Mouse (Mus musculus): ENCODE results near the gene Gm45717.
"Not testable (repeated sequence)": the region's sequence is repeated elsewhere in the genome, so short reads cannot be mapped to it uniquely, and the experiment has no call there.

Gene Gm45717

DNA sequence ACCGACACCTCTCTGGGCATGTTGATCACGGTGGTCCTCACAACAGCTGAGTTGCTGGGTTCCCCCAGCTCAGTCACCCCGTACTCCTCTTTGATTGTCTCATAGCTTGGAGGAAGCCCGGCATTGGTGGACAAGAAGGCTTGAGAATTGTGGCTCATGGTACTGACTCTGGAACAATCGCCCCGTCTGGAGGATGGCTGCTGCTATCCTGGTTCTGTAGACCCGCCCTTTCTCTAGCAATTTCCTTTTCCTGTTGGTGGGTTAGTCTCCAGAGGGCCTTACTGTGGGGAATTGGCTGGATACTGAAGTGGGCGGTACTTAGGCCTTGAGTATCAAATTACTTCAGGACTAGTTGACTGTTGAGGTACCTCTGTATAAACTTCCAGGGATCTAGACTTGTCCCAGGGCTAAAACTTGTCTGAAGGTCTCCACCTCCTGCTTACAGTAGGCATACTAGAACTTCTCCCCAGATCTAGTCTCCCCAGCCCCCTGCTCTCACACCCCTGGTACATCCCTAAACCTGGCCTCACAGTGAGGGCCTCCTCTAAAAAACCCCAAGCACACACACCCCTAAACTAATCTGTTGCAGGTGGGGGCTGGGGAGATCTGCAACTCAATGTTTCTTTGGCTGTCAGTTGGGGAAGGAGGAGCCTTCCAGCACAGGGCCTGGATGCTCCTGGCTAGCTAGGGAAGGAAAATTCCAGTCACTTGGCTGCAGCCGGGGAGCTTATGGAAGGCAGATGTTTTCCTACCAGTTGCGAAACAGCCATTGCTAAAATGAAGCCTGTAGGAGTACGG lies at the start of gene Gm45717, which contains the start of gene Ifitm2:
Gm45717 (minus strand) TSS at position 180 of the 798 bp plus-strand sequence.
Ifitm2 (minus strand) TSS at position 230 of the 798 bp plus-strand sequence.
- DNase-seq (ENCODE audit: low read depth, low spot score), result peak; percentile 72

DNA sequence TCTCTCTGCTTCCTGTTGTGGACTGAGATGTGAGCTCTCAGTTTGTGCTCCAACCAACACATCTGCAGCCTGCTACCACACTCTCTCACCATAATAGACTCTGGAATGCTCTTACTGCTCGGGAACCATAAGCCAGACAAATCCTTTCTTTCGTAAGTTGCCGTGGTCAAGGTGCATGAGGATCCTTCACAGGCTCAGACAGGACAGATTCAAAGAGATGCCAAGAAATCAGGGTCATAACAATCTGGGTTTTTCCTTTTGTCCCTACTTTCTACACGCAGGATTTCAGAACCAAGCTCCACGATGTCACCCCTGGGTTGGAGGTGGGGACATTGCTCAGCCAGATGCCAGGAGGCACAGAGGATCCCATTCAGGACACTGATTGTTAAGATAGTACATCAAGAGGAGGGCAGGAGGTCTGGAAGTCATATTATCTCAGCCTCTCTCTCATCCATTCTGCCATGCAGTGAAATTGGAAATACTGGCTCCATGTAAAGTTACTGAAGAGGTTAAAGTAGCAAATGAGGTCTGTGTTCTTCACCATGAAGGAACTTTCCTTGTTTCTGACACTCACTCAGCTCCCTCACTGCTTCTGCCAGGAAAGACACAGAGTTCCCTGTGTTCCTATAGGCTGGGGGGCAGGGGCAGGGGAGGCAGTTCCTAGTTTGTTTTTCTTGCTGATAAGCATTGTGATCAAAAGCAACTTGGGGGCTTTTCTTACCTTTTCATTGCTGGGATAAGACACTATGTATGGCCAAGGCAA lies 47.7 kb upstream of the Gm45717 start:
- DNase-seq (ENCODE audit: low read depth, low spot score), result no peak

DNA sequence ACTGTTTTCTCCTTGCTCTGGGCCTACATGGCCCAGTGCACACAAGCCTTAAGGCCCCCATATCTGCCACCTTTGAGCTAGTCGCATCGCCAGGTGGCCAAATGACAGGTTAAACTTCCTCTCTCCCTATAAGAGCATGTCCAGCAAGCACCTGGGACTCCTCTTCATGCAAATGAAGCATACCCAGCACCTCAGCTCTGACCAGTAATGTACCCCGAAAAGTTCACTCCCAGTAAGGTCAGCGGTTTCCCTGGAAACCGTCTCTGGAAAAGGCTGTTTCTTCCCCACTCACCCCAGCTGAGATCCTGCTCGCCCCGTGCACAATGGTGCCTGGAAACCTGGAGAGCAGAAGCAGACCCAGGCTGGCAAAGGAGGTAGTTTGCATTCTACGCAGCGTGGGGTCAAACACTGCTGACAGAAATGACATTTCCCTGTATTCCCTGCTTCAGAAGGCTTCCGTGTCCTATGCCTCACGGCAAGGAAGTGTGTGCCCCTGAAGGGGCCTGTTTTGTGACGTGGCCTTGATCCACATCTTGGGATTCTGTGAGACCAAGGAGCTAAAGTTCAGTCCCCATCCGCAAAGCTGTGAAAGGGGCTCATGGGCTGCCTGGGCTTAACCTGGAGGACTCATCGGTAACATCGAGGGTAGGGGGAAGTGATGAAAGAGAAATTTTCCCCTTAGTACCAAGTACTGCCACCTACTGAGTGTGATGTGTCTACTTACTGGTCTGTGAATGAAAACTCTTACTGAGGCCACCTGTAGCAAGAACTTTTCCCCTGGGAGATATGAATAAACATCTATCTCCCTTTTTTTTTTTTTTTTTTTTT lies 45.4 kb upstream of the Gm45717 start:
- DNase-seq (ENCODE audit: low read depth, low spot score), result no peak

DNA sequence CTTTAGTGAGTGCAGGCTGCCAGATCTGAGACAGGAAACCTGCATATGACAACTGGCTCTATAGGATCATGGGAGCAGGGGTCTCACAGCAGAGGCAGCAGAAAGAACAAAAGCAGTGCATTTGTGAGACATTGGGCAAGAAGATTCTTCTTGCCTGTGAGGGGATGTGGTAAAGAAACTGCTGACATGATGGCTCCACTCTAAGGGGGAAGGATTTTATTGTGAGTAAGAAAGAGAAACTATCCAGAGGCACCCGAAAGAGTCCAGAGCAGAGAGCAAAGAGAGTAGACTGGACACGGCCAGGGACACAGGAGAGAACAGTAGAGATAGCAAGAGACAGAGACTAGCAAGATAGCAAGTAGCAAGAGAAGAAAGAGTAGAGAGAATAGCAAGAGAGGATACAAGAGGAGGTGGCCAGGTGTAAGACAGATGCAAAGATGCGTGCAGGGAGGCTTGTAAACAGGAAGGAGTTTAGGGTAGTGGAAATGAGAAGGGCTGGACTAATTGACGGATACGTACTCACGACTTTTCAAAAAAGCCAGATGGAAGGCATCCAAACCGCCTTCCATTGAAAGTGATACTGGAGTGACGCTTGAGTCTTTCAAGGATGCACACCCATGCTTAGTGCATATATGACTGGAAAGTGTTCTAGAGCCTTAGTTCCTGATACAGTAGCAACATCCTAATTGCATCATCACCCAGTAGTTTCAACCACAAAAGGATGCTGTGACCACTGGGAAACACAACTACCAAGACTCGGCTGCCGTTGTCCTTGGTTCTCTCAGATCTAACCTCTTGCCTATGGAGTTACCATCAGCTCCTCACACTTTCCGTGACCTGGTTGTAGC lies 43.3 kb upstream of the Gm45717 start:
- no peak for DNase-seq (ENCODE audit: low read depth, low spot score)

DNA sequence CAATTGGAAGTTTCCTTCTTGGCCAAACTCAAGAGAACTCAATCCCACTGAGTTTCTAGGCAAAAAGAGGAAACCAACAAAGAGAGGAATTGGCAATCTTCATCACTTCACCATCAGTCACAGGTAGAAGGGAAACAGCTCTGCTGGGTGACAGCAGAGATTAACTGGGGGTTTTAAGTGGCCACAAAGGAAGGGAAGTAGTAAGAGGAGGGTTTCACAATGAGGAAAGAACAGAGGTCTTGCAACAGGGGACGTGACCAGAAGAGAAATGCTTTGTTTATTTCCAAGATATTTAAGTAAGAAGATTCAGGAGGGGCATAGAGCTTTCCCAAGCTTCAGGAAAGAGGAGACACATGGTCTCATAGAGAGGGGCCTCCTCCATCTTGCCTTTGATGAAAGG lies 42.1 kb upstream of the Gm45717 start:
- DNase-seq (ENCODE audit: low read depth, low spot score), result no peak

DNA sequence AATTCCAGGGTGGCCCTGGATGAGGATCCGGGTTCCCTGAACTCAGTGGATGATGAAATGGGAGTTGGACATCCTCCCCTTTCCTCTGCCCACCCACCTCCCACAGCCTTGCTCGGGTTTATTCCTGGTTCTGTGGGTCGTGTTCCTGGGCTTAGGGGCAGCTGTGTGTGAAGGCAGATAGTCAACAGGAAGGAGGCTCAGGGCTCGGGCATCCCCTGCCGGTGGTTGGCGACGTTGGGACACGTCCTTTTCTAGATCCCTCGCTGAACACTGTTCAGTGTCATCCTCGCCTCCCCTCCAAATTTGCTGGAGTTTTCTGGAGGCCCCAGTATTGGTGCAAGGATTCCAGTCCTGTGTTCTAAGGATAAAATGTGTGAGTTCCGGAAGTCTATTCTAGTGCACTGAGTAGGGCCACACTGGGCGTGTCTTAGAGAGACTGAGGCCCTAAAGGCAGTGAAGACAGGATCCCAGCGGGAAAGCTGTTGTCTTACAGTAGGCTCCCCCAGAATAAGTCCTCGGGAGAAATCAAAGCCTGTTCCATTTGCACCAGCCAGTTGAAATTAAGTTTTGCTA lies 35.5 kb upstream of the Gm45717 start:
- no peak for DNase-seq (ENCODE audit: low read depth, low spot score)

DNA sequence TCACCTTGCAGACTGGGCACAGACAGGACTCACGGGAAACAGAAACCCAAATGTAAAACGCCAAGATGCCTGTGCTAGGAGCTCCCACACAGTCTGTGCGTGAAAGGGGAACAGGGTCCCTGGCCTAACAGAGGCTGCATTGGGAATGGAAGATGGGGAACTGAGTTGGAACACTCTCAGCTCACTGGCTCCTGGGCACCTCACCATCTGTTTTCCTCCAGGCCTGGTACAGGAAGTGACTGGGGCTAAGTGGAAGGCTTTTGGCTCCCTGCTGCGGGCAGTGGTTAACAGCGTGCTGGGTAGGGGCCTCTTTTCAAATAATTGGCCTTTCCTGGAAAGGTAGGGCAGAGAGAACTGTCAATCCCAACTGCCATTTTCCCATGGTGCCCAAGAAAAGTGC lies 34.9 kb upstream of the Gm45717 start:
- no peak for DNase-seq (ENCODE audit: low read depth, low spot score)

DNA sequence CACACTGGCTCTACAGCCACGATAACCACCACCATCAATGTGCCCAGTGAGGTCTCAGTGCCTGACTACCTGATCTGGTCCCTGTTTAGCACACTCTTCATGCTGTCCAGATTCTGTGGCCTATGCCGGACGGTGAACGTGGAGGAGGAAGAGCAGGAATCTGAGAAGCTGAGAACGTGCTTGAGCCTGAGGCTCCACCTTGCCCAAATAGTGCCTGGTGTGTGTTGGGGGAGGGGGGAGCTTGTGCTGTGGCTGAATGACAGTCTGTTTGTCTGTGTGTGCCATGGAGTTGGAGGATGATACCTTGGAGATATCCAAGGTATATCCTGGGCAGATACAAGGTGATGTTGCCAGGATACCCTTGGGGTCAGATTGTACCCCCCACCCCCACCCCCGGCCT lies 34.4 kb upstream of the Gm45717 start:
- DNase-seq (ENCODE audit: low read depth, low spot score), result no peak

DNA sequence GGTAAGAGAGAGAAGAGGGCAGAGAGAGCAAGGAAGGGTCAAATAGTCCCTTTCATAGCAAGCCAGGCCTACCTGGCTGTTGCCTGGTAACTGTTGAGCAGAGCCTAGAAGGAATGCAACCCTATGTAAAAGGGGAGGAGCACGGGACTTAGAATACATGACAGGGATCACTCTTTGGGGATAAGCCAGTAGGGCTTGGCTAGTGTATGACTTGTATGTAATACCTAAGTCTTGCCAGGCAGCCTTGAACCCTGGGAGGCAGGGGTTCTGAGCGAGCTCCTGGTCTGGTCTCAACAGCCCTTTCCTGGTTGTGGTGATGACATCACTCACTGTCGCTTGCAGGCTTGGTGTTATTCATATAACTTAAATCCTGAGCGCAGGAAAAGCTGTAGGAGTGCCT lies 33.3 kb upstream of the Gm45717 start:
- DNase-seq (ENCODE audit: low read depth, low spot score), result no peak

DNA sequence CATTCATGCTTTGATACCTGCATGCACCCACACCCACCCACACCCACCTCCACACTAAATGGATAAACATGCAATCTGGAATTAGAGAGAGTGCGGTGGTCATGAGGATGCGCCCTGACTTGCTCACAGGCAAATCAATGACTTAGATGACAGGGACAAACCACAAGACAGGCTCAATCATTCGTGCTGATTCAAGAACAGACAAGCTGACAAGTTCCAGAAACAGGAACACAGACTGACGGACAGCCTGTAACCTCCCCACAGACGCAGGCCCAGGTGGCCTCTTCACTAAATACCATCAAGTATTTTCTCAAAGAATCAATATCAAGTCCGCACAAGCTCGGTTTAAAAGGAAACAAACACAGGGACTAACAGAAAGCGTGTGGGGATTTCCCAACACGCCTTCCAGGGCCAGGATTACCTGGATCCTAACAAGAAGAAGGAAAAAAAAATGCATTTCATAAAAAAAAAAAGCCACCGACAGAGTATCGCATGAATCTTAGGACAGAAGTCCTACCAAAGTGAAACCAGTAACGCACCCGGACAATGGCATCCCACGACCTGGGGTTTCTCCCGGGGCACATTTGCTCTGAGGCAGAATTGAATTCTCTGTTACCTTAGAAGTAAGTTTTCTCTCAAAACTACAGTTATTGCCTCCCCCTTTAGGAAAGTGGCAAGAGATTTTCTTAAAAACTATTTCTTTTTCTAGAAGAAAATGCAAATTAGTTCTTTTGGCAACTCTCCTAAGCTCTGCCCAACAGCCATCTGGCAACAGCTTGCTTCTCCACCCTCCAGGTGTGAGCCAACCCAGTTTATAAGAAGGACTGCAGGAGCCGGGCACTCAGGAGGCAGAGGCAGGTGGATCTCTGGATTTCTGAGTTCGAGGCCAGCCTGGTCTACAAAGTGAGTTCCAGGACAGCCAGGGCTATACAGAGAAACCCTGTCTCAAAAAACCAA lies 31.7 kb upstream of the Gm45717 start:
- DNase-seq (ENCODE audit: low read depth, low spot score), result peak; percentile 75

DNA sequence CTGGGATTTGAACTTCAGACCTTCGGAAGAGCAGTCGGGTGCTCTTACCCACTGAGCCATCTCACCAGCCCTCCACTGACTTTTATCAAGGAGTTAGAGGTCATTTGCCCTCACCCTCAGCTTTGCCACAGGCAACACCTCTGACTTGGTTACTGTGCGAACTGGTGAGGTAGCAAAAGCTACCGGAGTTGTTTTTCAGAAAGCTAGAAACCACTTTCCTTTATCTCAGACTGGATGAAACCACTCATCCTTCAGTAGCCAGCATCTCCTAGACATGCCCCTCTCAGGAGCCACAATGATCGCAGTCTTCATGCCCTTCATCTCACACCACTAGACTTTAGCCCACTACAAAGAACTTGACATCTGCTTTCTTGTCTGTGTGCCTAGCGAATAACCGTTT lies 27.2 kb upstream of the Gm45717 start:
- DNase-seq (ENCODE audit: low read depth, low spot score), result no peak

DNA sequence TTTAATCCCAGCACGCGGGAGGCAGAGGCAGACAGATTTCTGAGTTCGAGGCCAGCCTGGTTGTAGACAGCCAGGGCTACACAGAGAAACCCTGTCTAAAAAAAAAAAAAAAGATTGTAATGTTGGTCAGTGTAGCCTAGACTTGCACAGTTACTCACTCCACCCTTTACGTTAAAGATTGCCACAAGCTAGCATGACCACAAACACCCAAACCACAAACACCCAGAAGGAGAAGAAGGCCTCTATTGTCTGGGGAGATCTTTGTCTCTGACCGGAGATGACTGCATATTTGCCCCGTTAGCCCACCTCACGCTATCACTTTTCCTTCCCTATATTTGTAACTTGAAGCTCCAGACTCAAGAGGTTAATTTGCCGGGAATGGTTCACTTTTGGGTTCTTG lies 26.0 kb upstream of the Gm45717 start:
- DNase-seq (ENCODE audit: low read depth, low spot score), result no peak

DNA sequence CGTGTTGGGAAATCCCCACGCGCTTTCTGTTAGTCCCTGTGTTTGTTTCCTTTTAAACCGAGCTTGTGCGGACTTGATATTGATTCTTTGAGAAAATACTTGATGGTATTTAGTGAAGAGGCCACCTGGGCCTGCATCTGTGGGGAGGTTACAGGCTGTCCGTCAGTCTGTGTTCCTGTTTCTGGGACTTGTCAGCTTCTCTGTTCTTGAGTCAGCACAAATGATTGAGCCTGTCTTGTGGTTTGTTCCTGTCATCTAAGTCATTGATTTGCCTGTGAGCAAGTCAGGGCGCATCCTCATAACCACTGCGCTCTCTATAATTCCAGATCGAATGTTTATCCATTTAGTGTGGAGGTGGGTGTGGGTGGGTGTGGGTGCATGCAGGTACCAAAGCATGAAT lies 21.0 kb upstream of the Gm45717 start:
- not testable (repeated sequence) for DNase-seq (ENCODE audit: low read depth, low spot score)

DNA sequence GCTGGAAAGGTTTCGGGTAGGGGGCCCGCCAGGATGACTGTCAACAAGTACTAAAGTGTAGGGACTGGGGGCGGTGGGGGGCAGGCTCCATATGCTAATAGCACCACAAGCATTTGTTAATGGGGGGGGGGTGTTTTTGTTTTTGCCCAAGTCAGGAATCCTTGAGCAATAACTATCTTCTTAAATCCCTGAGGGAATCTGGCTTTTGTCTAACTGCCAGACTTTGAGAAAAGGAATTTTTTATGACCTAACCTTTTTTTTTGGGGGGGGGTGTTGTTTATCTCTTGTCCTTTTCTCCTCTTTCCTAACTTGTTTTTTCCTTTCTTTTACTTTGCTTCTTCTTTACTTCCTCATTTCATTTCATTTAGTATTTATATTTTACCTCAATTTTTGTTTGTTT lies 19.7 kb upstream of the Gm45717 start:
- no peak for DNase-seq (ENCODE audit: low read depth, low spot score)

DNA sequence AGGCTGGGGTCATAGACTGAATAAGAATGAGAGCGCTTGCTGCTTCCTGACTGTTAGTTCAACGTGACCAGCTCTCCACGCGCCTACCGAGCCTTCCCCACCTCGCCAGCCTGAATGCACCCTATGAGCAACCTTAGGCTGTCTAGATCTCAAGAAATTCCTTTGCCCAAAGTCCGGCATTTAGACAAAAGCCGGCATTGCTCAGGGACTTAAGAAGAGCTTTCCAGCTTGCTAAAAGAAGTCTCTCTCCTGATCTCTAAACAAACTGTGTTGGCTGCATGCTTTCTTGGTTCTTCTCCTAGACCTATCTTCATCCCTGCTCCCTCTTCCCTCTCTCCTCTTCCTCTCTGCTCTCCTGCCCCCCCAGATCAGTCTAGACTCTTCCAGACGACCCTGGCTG lies 19.2 kb upstream of the Gm45717 start:
- no peak for DNase-seq (ENCODE audit: low read depth, low spot score)

DNA sequence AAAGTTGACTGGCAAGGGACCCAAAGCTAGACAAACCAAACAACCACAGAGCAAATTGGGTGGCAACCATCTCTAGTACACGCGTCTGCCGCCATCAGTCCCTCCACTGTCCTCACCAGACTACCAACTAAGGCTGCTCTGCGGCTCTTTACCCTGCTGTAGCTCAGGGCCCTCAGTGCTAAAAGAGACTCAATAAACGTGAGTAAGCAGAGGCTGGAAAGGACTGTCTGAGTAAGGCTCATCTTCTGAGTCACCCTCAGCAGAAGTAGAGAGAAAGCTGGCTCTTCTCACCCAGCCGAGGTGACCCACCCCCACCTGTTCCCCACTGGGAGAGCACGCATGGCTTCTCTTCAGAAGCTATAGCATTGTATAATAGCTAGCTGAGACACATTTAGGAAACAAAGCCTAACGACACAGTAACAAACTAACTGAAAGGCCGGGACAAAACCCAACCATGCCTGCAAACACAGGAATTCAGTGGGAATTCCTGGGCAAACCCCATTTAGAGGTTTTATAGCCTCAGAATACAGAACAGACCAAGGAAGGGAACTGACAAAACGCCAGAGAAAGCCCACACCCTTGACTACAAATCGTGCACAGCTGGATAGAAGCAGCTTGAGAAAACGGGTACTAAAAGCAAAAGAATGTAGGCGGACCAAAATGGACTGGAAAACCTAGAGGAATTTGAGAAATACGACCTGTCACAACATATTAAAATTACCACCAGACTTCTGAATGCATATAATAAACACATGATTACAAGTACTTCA lies 17.8 kb upstream of the Gm45717 start:
- no peak for DNase-seq (ENCODE audit: low read depth, low spot score)

DNA sequence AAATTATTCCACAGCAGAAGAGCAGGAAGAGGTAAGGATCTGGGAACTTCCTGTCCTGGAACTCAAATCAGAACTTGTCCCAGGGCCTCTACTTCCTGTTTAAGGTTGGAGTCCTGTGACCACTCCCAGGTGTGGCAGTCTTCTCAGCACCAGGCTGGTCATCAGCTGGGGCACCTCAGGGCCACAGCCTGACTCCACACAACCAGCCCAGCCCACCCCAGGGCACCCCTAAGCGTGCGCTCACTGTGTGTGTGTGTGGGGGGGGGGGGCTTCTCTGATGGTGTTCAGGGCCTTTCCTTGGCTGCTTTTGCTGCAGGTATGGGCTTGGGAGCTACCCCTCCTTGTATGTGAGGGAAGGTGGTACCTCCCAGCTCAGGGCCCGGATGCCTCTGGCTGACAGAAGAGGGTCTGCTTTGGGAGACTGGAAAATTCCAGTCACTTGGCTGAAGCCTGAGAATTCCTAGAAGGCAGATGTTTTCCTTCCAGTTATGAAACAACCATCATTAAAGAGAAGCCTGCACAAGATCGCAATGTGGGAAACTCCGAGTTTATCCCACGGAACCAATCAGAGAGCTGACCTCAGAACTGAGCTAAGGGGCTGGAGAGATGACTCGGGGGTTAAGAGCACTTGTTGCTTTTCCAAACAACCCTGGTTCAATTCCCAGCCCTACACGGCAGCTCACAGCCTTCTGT lies 15.9 kb upstream of the Gm45717 start:
- no peak for DNase-seq (ENCODE audit: low read depth, low spot score)

DNA sequence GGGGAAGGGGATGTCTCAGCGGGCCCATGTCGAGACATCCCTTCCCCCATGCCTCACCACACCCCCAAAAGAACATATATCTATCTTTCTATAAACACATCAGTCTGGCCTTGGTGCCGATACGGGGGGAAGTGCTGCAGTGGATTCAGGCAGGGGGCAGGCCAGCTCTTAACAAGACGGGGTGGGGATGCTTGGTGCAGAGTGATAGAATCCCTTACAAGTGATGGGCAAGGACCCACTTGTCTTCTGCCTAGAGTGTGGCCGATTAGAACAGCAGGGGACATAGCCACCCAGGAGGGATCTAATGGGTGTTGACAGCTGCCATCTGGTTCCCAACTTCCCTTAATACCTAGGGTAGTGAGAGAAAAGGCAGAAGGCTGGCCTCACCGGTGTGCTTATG lies 15.2 kb upstream of the Gm45717 start:
- no peak for DNase-seq (ENCODE audit: low read depth, low spot score)
